Mouse (Mus musculus): ENCODE data around the gene Cnga4. TPM values are rescaled to one million over a fixed set of nuclear protein-coding genes. Genes with fewer than 3 reads are reported as not detected.
"Not testable (repeated sequence)": the region's sequence is repeated elsewhere in the genome, so short reads cannot be mapped to it uniquely, and the experiment has no call there.

Cnga4 gene
- polyA plus RNA-seq, 1 experiment from 2014 or later = 0.12 TPM

GRCm38 (mm10) chr7:105425424-105426043 lies 21.2 kb downstream of the Cnga4 start, which contains the start of gene Cckbr:
Gene Cckbr, plus strand, starts transcription at chr7:105425731.
- H3K27ac ChIP-seq (replicated peaks) = no peak within 1 kb of the TSS; the same call in 1 of the 2 replicates
- WGBS = 2% methylated on average over 31 of the region's 31 CpGs
- H3K27me3 ChIP-seq (replicated peaks; ENCODE audit: low read depth, poor library complexity, severe bottlenecking) = peaks cover 58% of the 10 kb centered on the region
- DNase-seq (ENCODE audit: low spot score) = peak; percentile 58
- peak within 1 kb of the TSS; percentile 61 for H3K4me3 ChIP-seq
- H3K9me3 ChIP-seq = no peaks in the 10 kb centered on the region
- H3K4me1 ChIP-seq = peaks cover 14% of the 10 kb centered on the region
- no peaks in the 10 kb centered on the region for H3K36me3 ChIP-seq (replicated peaks)

DNA sequence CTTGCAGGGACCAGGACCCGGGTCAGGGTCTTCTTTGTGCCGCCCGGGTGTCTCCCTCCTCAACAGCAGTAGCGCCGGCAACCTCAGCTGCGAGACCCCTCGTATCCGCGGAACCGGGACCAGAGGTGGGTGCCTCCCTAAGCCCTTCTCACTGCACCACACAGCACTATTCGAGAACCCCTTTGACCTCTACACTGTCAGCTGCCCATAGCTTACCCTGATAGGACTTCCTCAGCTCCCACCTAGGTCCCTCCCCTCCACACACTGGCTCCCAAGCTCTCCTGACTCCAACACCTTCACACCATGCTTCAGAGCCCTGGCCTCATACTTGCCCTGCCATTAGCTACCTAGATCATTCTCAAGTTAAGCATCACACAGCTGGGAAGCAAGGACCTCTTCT lies 21.7 kb downstream of the Cnga4 start:
- Histone ChIP-seq H3K4me3 (peak overlapping the region; percentile 61), H3K36me3 (replicated peaks) (no peaks in the 10 kb centered on the region), H3K27ac (replicated peaks) (no peak overlapping the region; the same call in 1 of the 2 replicates), H3K4me1 (peaks cover 14% of the 10 kb centered on the region), H3K27me3 (replicated peaks; ENCODE audit: low read depth, poor library complexity, severe bottlenecking) (peaks cover 58% of the 10 kb centered on the region), H3K9me3 (no peaks in the 10 kb centered on the region)
- DNase-seq (ENCODE audit: low spot score) = no peak
- 2% methylated on average over 11 of the region's 11 CpGs for WGBS

DNA sequence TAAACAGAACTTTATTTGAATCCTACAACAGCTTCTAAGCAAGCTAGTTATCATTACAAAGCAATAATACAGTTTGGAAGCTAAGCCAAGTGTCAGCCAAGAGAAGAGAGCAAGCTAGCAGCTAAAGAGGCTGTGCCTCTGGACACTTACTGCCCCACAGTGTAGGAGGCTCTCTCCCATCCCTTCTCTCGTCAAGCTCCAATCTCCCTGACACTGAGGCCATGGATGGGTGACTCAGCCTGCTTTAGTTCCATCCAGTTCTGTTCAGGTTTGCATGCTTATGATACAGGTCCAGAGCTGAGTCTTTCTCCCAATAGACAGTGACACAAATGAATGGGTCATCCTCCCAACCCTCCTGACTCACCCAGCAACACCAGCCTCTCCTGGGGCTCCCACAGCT lies 27.7 kb downstream of the Cnga4 start:
- Histone ChIP-seq H3K27ac (replicated peaks) (no peak overlapping the region), H3K36me3 (replicated peaks) (no peaks in the 10 kb centered on the region), H3K9me3 (no peaks in the 10 kb centered on the region), H3K4me3 (no peak overlapping the region), H3K4me1 (no peaks in the 10 kb centered on the region), H3K27me3 (replicated peaks; ENCODE audit: low read depth, poor library complexity, severe bottlenecking) (peaks cover 19% of the 10 kb centered on the region)
- DNase-seq (ENCODE audit: low spot score) = no peak
- WGBS = 66% methylated on average over 1 of the region's 1 CpGs

GRCm38 (mm10) chr7:105433859-105434258 lies 29.5 kb downstream of the Cnga4 start:
- Histone ChIP-seq H3K27ac (replicated peaks) (no peak overlapping the region), H3K4me3 (no peak overlapping the region), H3K9me3 (no peaks in the 10 kb centered on the region), H3K27me3 (replicated peaks; ENCODE audit: low read depth, poor library complexity, severe bottlenecking) (0 out of 2 replicates have a peak, but pooled peaks cover under 1% of the 10 kb centered on the region), H3K36me3 (replicated peaks) (no peaks in the 10 kb centered on the region), H3K4me1 (0 out of 2 replicates have a peak, but pooled peaks cover 4% of the 10 kb centered on the region)
- 84% methylated on average over 17 of the region's 17 CpGs for WGBS
- no peak for DNase-seq (ENCODE audit: low spot score)

DNA sequence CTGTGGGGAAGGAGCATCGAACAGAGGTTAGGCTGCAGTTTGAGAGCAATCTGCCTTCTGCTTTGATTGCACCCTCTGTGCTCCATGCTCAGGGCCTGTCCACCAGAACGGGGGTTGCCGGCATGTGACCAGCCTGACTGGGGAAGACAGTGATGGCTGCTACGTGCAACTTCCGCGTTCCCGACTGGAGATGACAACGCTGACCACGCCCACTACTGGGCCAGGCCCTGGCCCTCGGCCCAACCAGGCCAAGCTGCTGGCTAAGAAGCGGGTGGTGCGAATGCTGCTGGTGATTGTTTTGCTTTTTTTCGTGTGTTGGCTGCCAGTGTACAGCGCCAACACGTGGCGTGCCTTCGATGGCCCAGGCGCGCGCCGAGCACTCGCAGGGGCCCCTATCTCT lies 30.4 kb downstream of the Cnga4 start:
- WGBS = 85% methylated on average over 22 of the region's 22 CpGs

DNA sequence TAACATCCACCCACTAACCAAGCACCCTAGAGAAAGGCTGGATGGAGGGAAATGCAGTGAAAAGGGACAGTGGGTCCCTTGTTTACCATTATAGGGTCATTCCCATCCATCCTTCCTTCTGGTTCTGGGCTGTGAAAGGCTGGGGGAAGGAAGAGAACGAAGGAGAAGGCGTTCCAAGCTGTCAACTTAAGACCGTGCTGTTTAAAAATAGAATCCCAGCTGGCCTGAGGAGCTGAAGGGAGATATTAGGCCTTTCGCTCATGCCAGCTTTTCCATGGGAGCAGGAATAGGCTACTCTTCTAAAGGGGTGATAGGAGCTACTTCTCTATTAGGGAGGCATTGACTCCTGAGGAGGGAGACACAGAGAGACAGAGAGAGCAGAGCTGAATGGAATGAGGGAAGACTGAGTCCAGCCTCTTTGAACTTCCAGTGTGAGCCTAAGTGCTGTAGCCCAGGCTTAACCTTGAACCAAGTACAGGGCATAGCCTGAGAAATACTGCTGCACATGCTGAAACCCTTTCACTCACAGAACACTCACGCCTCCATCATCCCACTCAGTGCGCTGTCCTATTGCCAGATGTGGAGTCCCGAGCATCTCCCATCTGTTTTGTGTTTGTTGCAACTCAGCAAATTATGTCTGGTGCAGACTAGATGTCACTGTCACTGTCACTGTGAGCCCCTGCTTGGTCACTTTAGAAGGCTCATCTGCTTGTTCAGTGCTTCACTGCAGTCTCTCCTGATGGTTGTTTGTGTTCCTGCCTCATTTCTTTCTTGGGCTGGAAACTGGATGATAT lies 33.8 kb downstream of the Cnga4 start:
- Histone ChIP-seq H3K36me3 (replicated peaks) (no peaks in the 10 kb centered on the region), H3K27ac (replicated peaks) (no peak overlapping the region), H3K9me3 (no peaks in the 10 kb centered on the region), H3K4me1 (0 out of 2 replicates have a peak, but pooled peaks cover 4% of the 10 kb centered on the region), H3K4me3 (no peak overlapping the region), H3K27me3 (replicated peaks; ENCODE audit: low read depth, poor library complexity, severe bottlenecking) (no peaks in the 10 kb centered on the region)
- no peak for DNase-seq (ENCODE audit: low spot score)
- WGBS = 70% methylated on average over 7 of the region's 7 CpGs

More for the DNA sequence above, 30.4 kb downstream of the Cnga4 start:
- H3K4me3 ChIP-seq = no peak overlapping the region
- DNase-seq (ENCODE audit: low spot score) = no peak
- H3K27ac ChIP-seq (replicated peaks) = no peak overlapping the region
- no peaks in the 10 kb centered on the region for H3K36me3 ChIP-seq (replicated peaks)
- 0 out of 2 replicates have a peak, but pooled peaks cover 4% of the 10 kb centered on the region for H3K4me1 ChIP-seq
- H3K9me3 ChIP-seq = no peaks in the 10 kb centered on the region
- H3K27me3 ChIP-seq (replicated peaks; ENCODE audit: low read depth, poor library complexity, severe bottlenecking) = no peaks in the 10 kb centered on the region

GRCm38 (mm10) chr7:105441426-105441825 lies 37.1 kb downstream of the Cnga4 start:
- no peaks in the 10 kb centered on the region for H3K27me3 ChIP-seq (replicated peaks; ENCODE audit: low read depth, poor library complexity, severe bottlenecking)

GRCm38 (mm10) chr7:105445076-105445475 lies 40.7 kb downstream of the Cnga4 start:
- H3K27me3 ChIP-seq (replicated peaks; ENCODE audit: low read depth, poor library complexity, severe bottlenecking) = no peaks in the 10 kb centered on the region
- DNase-seq (ENCODE audit: low spot score) = no peak
- H3K36me3 ChIP-seq (replicated peaks) = no peaks in the 10 kb centered on the region
- H3K4me1 ChIP-seq = no peaks in the 10 kb centered on the region
- H3K9me3 ChIP-seq = no peaks in the 10 kb centered on the region
- H3K4me3 ChIP-seq = no peak overlapping the region
- H3K27ac ChIP-seq (replicated peaks) = no peak overlapping the region
- WGBS = 76% methylated on average over 3 of the region's 3 CpGs

More at GRCm38 (mm10) chr7:105441426-105441825, 37.1 kb downstream of the Cnga4 start:
- Histone ChIP-seq H3K27ac (replicated peaks) (no peak overlapping the region), H3K36me3 (replicated peaks) (no peaks in the 10 kb centered on the region), H3K4me1 (0 out of 2 replicates have a peak, but pooled peaks cover 4% of the 10 kb centered on the region), H3K9me3 (no peaks in the 10 kb centered on the region), H3K4me3 (no peak overlapping the region)
- 69% methylated on average over 4 of the region's 4 CpGs for WGBS
- DNase-seq (ENCODE audit: low spot score) = no peak

DNA sequence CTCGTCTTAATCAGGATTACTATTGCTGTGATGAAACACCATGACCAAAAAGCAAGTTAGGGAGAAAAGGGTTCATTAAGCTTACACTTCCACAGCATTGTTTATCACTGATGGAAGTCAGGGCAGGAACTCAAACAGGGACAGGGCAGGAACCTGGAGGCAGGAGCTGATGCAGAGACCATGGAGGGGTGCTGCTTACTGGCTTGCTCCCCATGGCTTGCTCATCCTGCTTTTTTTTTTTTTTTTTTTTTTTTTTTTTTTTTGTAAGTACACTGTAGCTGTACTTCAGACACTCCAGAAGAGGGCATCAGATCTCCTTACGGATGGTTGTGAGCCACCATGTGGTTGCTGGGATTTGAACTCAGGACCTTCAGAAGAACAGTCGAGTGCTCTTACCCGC lies 49.0 kb downstream of the Cnga4 start:
- H3K27ac ChIP-seq (replicated peaks); DNase-seq (ENCODE audit: low spot score): not testable (repeated sequence)
- WGBS = 88% methylated on average over 4 of the region's 4 CpGs

More for the DNA sequence above, 49.0 kb downstream of the Cnga4 start:
- H3K4me3 ChIP-seq; H3K4me1 ChIP-seq; H3K27me3 ChIP-seq (replicated peaks; ENCODE audit: low read depth, poor library complexity, severe bottlenecking); H3K9me3 ChIP-seq; H3K36me3 ChIP-seq (replicated peaks): not testable (repeated sequence)

Other genes with a start within 250 kb of the Cnga4 start
- not detected in 2 replicates for gene Olfr684, start 240.9 kb upstream of the Cnga4 start, polyA plus RNA-seq (2016; fragmentation: Nextera tagmentation; extraction: Ambion mirVana)
- not detected in 2 replicates for gene Olfr685, start 218.6 kb upstream of the Cnga4 start, polyA plus RNA-seq (2016; fragmentation: Nextera tagmentation; extraction: Ambion mirVana)
- gene Olfr686, start 197.1 kb upstream of the Cnga4 start, polyA plus RNA-seq (2016; fragmentation: Nextera tagmentation; extraction: Ambion mirVana) = not detected in 2 replicates
- gene Olfr688, start 116.5 kb upstream of the Cnga4 start, polyA plus RNA-seq (2016; fragmentation: Nextera tagmentation; extraction: Ambion mirVana) = not detected in 2 replicates
- not detected in 2 replicates for gene Olfr689, start 93.4 kb upstream of the Cnga4 start, polyA plus RNA-seq (2016; fragmentation: Nextera tagmentation; extraction: Ambion mirVana)
- gene Olfr690, start 70.5 kb upstream of the Cnga4 start, polyA plus RNA-seq (2016; fragmentation: Nextera tagmentation; extraction: Ambion mirVana) = not detected in 2 replicates
- not detected in 2 replicates for gene Olfr691, start 62.3 kb upstream of the Cnga4 start, polyA plus RNA-seq (2016; fragmentation: Nextera tagmentation; extraction: Ambion mirVana)
- not detected in 2 replicates for gene Olfr692, start 36.3 kb upstream of the Cnga4 start, polyA plus RNA-seq (2016; fragmentation: Nextera tagmentation; extraction: Ambion mirVana)
- not detected in 2 replicates for gene Gm5901, start 29.5 kb upstream of the Cnga4 start, polyA plus RNA-seq (2016; fragmentation: Nextera tagmentation; extraction: Ambion mirVana)
- 44.0 and 44.8 TPM in 2 replicates for gene Fam160a2, start 4.5 kb upstream of the Cnga4 start, polyA plus RNA-seq (2016; fragmentation: Nextera tagmentation; extraction: Ambion mirVana)
- gene Cckbr, start 21.2 kb downstream of the Cnga4 start, polyA plus RNA-seq (2016; fragmentation: Nextera tagmentation; extraction: Ambion mirVana) = 0.47 and 0.87 TPM in 2 replicates
- 17.3 and 17.7 TPM in 2 replicates for gene Cavin3, start 77.7 kb downstream of the Cnga4 start, polyA plus RNA-seq (2016; fragmentation: Nextera tagmentation; extraction: Ambion mirVana)
- gene Smpd1, start 149.8 kb downstream of the Cnga4 start, polyA plus RNA-seq (2016; fragmentation: Nextera tagmentation; extraction: Ambion mirVana) = 30.3 and 33.1 TPM in 2 replicates
- gene Apbb1, start 177.1 kb downstream of the Cnga4 start, polyA plus RNA-seq (2016; fragmentation: Nextera tagmentation; extraction: Ambion mirVana) = 94.9 and 104 TPM in 2 replicates
- gene Hpx, start 195.6 kb downstream of the Cnga4 start, polyA plus RNA-seq (2016; fragmentation: Nextera tagmentation; extraction: Ambion mirVana) = 0.22 TPM in 1 of 2 replicates, not detected in the other
- gene Trim3, start 229.0 kb downstream of the Cnga4 start, polyA plus RNA-seq (2016; fragmentation: Nextera tagmentation; extraction: Ambion mirVana) = 28.8 and 34.9 TPM in 2 replicates
- gene Timm10b, start 235.5 kb downstream of the Cnga4 start, polyA plus RNA-seq (2016; fragmentation: Nextera tagmentation; extraction: Ambion mirVana) = 158 and 163 TPM in 2 replicates
- gene Arfip2, start 235.8 kb downstream of the Cnga4 start, polyA plus RNA-seq (2016; fragmentation: Nextera tagmentation; extraction: Ambion mirVana) = 61.2 and 64.1 TPM in 2 replicates
- gene Gm45799, start 236.0 kb downstream of the Cnga4 start, polyA plus RNA-seq (2016; fragmentation: Nextera tagmentation; extraction: Ambion mirVana) = 13.5 and 22.0 TPM in 2 replicates
- 0.27 and 0.44 TPM in 2 replicates for gene Dnhd1, start 246.3 kb downstream of the Cnga4 start, polyA plus RNA-seq (2016; fragmentation: Nextera tagmentation; extraction: Ambion mirVana)